Mouse (Mus musculus) heart, adult 8-10 months (tissue): ENCODE data around the gene Nes. TPM values are rescaled to one million over a fixed set of nuclear protein-coding genes. Genes with fewer than 3 reads are reported as not detected.
A peak's percentile ranks its signal among the peaks of the same experiment; 100 is the strongest.

Experiments used
- DNase-seq: peaks from one replicate; pipeline ENCODE4 v3.0.0; 2022; ENCODE audit warnings: low spot score
- total RNA-seq, 4 experiments: library from RNA; stranded (reverse); gene quantifications; 2 replicates each; pipeline ENCODE4 v1.2.4; 2022

Nes gene
- total RNA-seq, 4 experiments from 2014 or later: 10.1 to 25.1 (median 18.9) TPM

DNA sequence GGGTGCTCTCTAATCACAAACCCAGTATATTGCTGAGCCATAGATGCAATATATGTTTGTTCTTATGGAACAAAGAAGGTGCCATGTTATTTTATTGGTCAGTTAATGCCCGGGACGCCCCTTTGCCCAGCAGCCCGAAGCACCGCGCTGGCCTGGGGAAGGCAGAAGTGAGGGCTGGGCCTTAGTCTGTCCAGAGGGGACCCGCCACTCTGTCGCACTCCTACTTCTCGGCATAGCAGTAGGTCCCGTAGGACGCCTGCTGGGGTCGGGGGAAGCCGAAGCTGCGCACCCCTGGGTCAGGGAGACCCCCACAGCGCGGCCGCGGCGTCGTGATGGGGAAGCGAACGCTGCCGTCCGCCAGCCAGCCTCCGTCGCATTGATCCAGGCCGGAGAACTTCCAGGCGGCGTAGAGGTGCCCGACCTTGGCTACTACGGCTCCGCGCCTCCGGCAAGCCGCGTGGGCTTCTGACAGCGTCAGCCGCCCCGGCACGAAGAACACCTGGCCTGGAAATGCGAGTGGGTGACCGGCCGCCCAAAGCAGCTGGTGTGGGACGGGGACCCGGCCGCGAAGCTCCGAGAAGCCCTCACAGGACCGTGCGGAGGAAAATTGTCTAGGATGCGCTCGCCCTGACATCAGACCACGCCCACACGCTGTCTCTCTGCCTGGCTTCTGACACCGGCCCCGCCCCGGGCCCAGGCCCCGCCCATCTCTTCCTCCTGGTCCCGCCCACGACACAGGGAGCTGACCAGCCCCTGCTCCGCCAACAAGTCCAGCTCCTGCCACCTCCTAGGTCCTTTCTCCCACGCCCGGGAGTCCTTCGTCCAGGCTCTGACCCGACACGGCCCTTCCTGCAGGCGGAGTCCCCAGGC lies 51.7 kb downstream of the Nes start:
- peak; percentile 87 for DNase-seq

DNA sequence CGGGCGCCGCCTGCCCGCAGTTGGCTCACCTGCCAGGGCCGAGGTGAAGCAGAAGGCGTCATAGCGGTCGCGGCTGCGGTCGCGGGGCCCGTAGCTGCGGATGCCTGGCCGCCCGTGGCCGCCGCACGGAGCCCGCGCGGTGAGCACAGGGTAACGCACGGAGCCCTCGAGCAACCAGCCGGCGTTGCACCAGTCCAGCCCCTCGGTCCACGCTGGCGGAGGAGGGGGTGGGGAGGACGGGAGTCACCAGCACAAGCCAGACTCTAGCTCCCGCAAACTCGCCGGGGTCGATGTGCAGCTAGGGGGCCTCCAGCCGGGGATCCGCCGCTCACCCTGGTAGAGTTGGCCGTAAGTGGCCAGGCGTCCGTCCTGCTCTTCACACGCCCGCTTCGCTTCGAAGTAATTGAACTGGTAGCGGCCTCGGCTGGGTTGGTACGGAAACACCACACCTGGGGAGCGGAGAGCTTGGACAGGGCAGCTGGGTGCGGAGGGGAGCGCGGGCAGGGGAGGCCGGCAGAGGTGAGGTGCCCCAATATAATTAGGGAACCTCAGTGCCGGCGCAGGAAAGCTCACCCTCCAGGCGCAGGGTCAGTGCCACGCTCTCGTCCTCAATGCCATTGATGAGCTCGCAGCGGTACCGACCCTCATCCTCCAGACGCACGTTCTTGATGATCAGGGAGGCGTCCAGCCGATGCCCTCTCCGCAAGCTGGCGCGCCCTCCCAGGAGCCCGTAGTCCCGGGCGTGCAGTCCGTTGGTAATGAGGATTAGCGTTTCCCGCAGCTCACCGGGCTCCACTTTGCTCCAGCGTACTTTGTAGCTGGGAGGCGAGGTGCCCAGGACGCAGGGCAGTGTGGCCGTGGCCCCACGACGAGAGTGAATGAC lies 52.6 kb downstream of the Nes start:
- no peak for DNase-seq

GRCm38 (mm10) chr3:88026823-88027222 lies 55.9 kb downstream of the Nes start:
- DNase-seq: no peak

DNA sequence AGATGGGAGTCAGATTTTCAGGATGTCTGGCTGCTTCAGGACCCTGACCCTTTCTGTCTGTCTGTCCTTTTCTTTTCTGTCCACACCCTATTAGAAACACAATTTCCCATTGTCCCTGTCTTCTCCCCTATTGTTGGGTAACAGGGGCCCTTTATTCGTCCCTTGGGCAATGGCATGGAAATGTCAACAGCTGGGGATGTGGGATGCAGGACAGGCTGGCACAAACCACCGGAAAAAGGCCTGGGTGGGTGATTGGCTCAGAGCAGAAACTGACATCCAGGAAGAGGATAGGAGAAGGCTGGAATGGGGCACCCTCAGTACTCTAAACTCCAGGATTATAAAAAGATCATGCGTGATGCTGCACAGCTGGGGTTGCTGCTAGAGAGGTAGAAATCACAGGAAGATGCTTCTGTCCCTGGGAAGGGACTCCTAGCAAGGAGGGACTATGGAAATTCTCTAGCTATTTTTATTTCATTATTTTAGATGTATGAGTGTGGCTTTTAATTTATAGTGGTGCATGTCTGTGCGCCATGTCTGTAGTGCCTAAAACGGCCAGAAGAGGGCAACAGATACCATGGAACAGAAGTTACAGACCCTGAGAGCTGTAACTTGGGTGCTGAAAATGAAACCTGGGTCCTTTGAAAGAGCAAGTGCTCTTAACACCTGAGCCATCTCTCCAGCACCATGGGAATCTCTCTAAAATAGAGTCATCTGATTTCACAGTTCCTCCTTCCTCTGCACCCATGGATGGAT lies 56.7 kb downstream of the Nes start, which contains the start of gene Hapln2:
TSS of gene Hapln2 (minus strand) at position 150 of the 753 bp plus-strand sequence.
- DNase-seq: no peak

Other genes starting within 250 kb of the Nes start
- under 1 TPM in 3 of 4 experiments, not detected in 1; 0.09 to 0.31 (median 0.13) TPM for gene Lrrc71, start 222.5 kb upstream of the Nes start, total RNA-seq
- under 1 TPM in 3 of 4 experiments, not detected in 1; 0.16 to 0.30 (median 0.19) TPM for gene Ntrk1, start 175.9 kb upstream of the Nes start, total RNA-seq
- not detected for gene Insrr, start 174.1 kb upstream of the Nes start, total RNA-seq
- 10 to 100 TPM; 14.0 to 19.9 (median 15.4) TPM for gene Pear1, start 146.8 kb upstream of the Nes start, total RNA-seq
- gene Sh2d2a, start 124.3 kb upstream of the Nes start, total RNA-seq: under 1 TPM in 2 of 4 experiments, not detected in 2; 0.06 to 0.16 TPM
- gene Prcc, start 85.5 kb upstream of the Nes start, total RNA-seq: 10 to 100 TPM; 40.7 to 49.8 (median 45.6) TPM
- gene Hdgf, start 64.8 kb upstream of the Nes start, total RNA-seq: 100 to 1,000 TPM; 109 to 118 (median 117) TPM
- gene Mrpl24, start 51.6 kb upstream of the Nes start, total RNA-seq: 10 to 100 TPM; 73.5 to 80.6 (median 77.1) TPM
- 1 to 10 TPM; 9.0 to 9.8 (median 9.7) TPM for gene Isg20l2, start 40.8 kb upstream of the Nes start, total RNA-seq
- 1 to 10 TPM; 4.6 to 6.7 (median 5.3) TPM for gene Rrnad1, start 40.4 kb upstream of the Nes start, total RNA-seq
- not detected for gene Crabp2, start 22.4 kb upstream of the Nes start, total RNA-seq
- gene Bcan, start 29.2 kb downstream of the Nes start, total RNA-seq: under 1 TPM in 3 of 4 experiments, not detected in 1; 0.09 to 0.69 (median 0.27) TPM
- not detected for gene Hapln2, start 56.5 kb downstream of the Nes start, total RNA-seq
- 10 to 100 TPM in 3 of 4 experiments, 1 to 10 TPM in 1; 9.8 to 11.7 (median 10.8) TPM for gene Gpatch4, start 72.0 kb downstream of the Nes start, total RNA-seq
- gene Naxe, start 87.4 kb downstream of the Nes start, total RNA-seq: 100 to 1,000 TPM in 1 of 4 experiments, 10 to 100 TPM in 3; 94.4 to 103 (median 96.3) TPM
- not detected for gene Ttc24, start 107.2 kb downstream of the Nes start, total RNA-seq
- gene Iqgap3, start 110.9 kb downstream of the Nes start, total RNA-seq: under 1 TPM; 0.22 to 0.80 (median 0.45) TPM
- gene Mef2d, start 171.3 kb downstream of the Nes start, total RNA-seq: 100 to 1,000 TPM; 125 to 139 (median 131) TPM